Mouse (Mus musculus): Measurements from ENCODE around the gene Cnot1. TPM values are rescaled to one million over a fixed set of nuclear protein-coding genes. Genes with fewer than 3 reads are reported as not detected.
"Not testable (repeated sequence)": the region's sequence is repeated elsewhere in the genome, so short reads cannot be mapped to it uniquely, and the experiment has no call there.

Gene Cnot1
- polyA plus RNA-seq, 1 experiment: 231 TPM

- peak; percentile 27; the same call in 1 of the 2 replicates for TF ChIP-seq POLR2A (IDR thresholded peaks at IDR 0.05; ENCODE audit: insufficient read depth, low read depth, low read length)
- TF ChIP-seq CTCF (IDR thresholded peaks at IDR 0.05; ENCODE audit: insufficient read depth, low read depth, low read length): no peak
- 0% methylated on average over 20 of the region's 20 CpGs for WGBS
Measured at GRCm38 (mm10) chr8:95807861-95808260, 597 bp upstream of the Cnot1 start.

GRCm38 (mm10) chr8:95806461-95807191 lies 638 bp downstream of the Cnot1 start:
- H3K4me3 ChIP-seq (ENCODE audit: insufficient read depth, low read depth, low read length): peak overlapping the region; percentile 95
- peaks cover 7% of the 10 kb centered on the region for H3K4me1 ChIP-seq (ENCODE audit: control insufficient read depth, insufficient read depth, low read length)
- H3K27ac ChIP-seq (ENCODE audit: insufficient read depth, low read depth, low read length): peak overlapping the region; percentile 1; the same call in 1 of the 2 replicates
- TF ChIP-seq CTCF (IDR thresholded peaks at IDR 0.05; ENCODE audit: insufficient read depth, low read depth, low read length): no peak
- TF ChIP-seq POLR2A (IDR thresholded peaks at IDR 0.05; ENCODE audit: insufficient read depth, low read depth, low read length): no peak
- under 1% methylated on average over 69 of the region's 69 CpGs for WGBS

More at GRCm38 (mm10) chr8:95807861-95808260, 597 bp upstream of the Cnot1 start:
- H3K4me3 ChIP-seq (ENCODE audit: insufficient read depth, low read depth, low read length): peak overlapping the region; percentile 95
- peak overlapping the region; percentile 95 for H3K27ac ChIP-seq (ENCODE audit: insufficient read depth, low read depth, low read length)
- H3K4me1 ChIP-seq (ENCODE audit: control insufficient read depth, insufficient read depth, low read length): peaks cover 3% of the 10 kb centered on the region

- no peak overlapping the region for H3K4me3 ChIP-seq (ENCODE audit: insufficient read depth, low read depth, low read length)
- no peak for TF ChIP-seq CTCF (IDR thresholded peaks at IDR 0.05; ENCODE audit: insufficient read depth, low read depth, low read length)
- no peak for TF ChIP-seq POLR2A (IDR thresholded peaks at IDR 0.05; ENCODE audit: insufficient read depth, low read depth, low read length)
- no peak overlapping the region for H3K27ac ChIP-seq (ENCODE audit: insufficient read depth, low read depth, low read length)
- peaks cover 9% of the 10 kb centered on the region for H3K4me1 ChIP-seq (ENCODE audit: control insufficient read depth, insufficient read depth, low read length)
- 46% methylated on average over 2 of the region's 2 CpGs for WGBS
Measured at GRCm38 (mm10) chr8:95805482-95805881, 1.8 kb downstream of the Cnot1 start.

- TF ChIP-seq CTCF (IDR thresholded peaks at IDR 0.05; ENCODE audit: insufficient read depth, low read depth, low read length): no peak
- TF ChIP-seq POLR2A (IDR thresholded peaks at IDR 0.05; ENCODE audit: insufficient read depth, low read depth, low read length): no peak
- H3K4me3 ChIP-seq (ENCODE audit: insufficient read depth, low read depth, low read length): no peak overlapping the region
- no peak overlapping the region for H3K27ac ChIP-seq (ENCODE audit: insufficient read depth, low read depth, low read length)
- 82% methylated on average over 8 of the region's 8 CpGs for WGBS
- H3K4me1 ChIP-seq (ENCODE audit: control insufficient read depth, insufficient read depth, low read length): peaks cover 9% of the 10 kb centered on the region
Measured at GRCm38 (mm10) chr8:95802231-95802630, 5.0 kb downstream of the Cnot1 start.

- TF ChIP-seq POLR2A (IDR thresholded peaks at IDR 0.05; ENCODE audit: insufficient read depth, low read depth, low read length) (no peak), CTCF (IDR thresholded peaks at IDR 0.05; ENCODE audit: insufficient read depth, low read depth, low read length) (no peak)
- WGBS: 57% methylated on average over 1 of the region's 1 CpGs
- H3K4me3 ChIP-seq (ENCODE audit: insufficient read depth, low read depth, low read length): no peak overlapping the region
- H3K4me1 ChIP-seq (ENCODE audit: control insufficient read depth, insufficient read depth, low read length): peaks cover 9% of the 10 kb centered on the region
- no peak overlapping the region for H3K27ac ChIP-seq (ENCODE audit: insufficient read depth, low read depth, low read length)
Measured at GRCm38 (mm10) chr8:95801476-95802064, 5.7 kb downstream of the Cnot1 start.

GRCm38 (mm10) chr8:95800353-95800752 lies 6.9 kb downstream of the Cnot1 start:
- no peak overlapping the region for H3K4me3 ChIP-seq (ENCODE audit: insufficient read depth, low read depth, low read length)

GRCm38 (mm10) chr8:95799891-95800290 lies 7.4 kb downstream of the Cnot1 start:
- Histone ChIP-seq H3K4me1 (ENCODE audit: control insufficient read depth, insufficient read depth, low read length) (peaks cover 6% of the 10 kb centered on the region; the same call in 1 of the 2 replicates), H3K27ac (ENCODE audit: insufficient read depth, low read depth, low read length) (no peak overlapping the region), H3K4me3 (ENCODE audit: insufficient read depth, low read depth, low read length) (no peak overlapping the region)
- 73% methylated on average over 1 of the region's 1 CpGs for WGBS
- no peak for TF ChIP-seq POLR2A (IDR thresholded peaks at IDR 0.05; ENCODE audit: insufficient read depth, low read depth, low read length)
- TF ChIP-seq CTCF (IDR thresholded peaks at IDR 0.05; ENCODE audit: insufficient read depth, low read depth, low read length): no peak

More at GRCm38 (mm10) chr8:95800353-95800752, 6.9 kb downstream of the Cnot1 start:
- Histone ChIP-seq H3K4me1 (ENCODE audit: control insufficient read depth, insufficient read depth, low read length) (peaks cover 6% of the 10 kb centered on the region; the same call in 1 of the 2 replicates), H3K27ac (ENCODE audit: insufficient read depth, low read depth, low read length) (no peak overlapping the region)
- no peak for TF ChIP-seq CTCF (IDR thresholded peaks at IDR 0.05; ENCODE audit: insufficient read depth, low read depth, low read length)
- no peak for TF ChIP-seq POLR2A (IDR thresholded peaks at IDR 0.05; ENCODE audit: insufficient read depth, low read depth, low read length)
- 90% methylated on average over 3 of the region's 3 CpGs for WGBS

- TF ChIP-seq CTCF (IDR thresholded peaks at IDR 0.05; ENCODE audit: insufficient read depth, low read depth, low read length) (no peak), POLR2A (IDR thresholded peaks at IDR 0.05; ENCODE audit: insufficient read depth, low read depth, low read length) (no peak)
- WGBS: 84% methylated on average over 6 of the region's 6 CpGs
- Histone ChIP-seq H3K4me3 (ENCODE audit: insufficient read depth, low read depth, low read length) (no peak overlapping the region), H3K4me1 (ENCODE audit: control insufficient read depth, insufficient read depth, low read length) (peaks cover 6% of the 10 kb centered on the region; the same call in 1 of the 2 replicates), H3K27ac (ENCODE audit: insufficient read depth, low read depth, low read length) (no peak overlapping the region)
Measured at GRCm38 (mm10) chr8:95799117-95799516, 8.1 kb downstream of the Cnot1 start.

GRCm38 (mm10) chr8:95795333-95796061 lies 11.8 kb downstream of the Cnot1 start:
- WGBS: 97% methylated on average over 5 of the region's 5 CpGs
- not testable (repeated sequence) for H3K4me3 ChIP-seq (ENCODE audit: insufficient read depth, low read depth, low read length); H3K27ac ChIP-seq (ENCODE audit: insufficient read depth, low read depth, low read length); H3K4me1 ChIP-seq (ENCODE audit: control insufficient read depth, insufficient read depth, low read length)

Measured in olfactory bulb, adult 2 months (tissue).